Mouse (Mus musculus) heart, embryonic 14.5 days (tissue): ENCODE results near the gene Faim. TPM values are rescaled to one million over a fixed set of nuclear protein-coding genes. Genes with fewer than 3 reads are reported as not detected.

Source experiments
- ATAC-seq: fragments of 200-750 bp; cut with Nextera tagmentation; 2 replicates; pipeline ENCODE4 v1.8.0; 2017; ENCODE audit warnings: low read depth, moderate TSS enrichment; ENCODE audit not compliant: insufficient number of reproducible peaks, insufficient read depth, low FRiP score
- H3K27ac ChIP-seq, 2 experiments: fragments of 200-500 bp in 1 of 2; fragments of 300-500 bp in 1 of 2; sonication (generic) in 1 of 2; replicated peaks in 1 of 2; 2 replicates each; pipeline ENCODE4 v1.5.1; 2012 to 2014; ENCODE audit warnings: low read depth in 2 of 2, low read length in 2 of 2, control low read depth in 1 of 2, mild to moderate bottlenecking in 1 of 2, mixed read lengths in 1 of 2; ENCODE audit not compliant: control insufficient read depth in 1 of 2, insufficient read depth in 1 of 2
- H3K27me3 ChIP-seq: fragments of 300-500 bp; sonication (generic); 2 replicates; pipeline ENCODE4 v1.6.1; 2014; ENCODE audit warnings: mild to moderate bottlenecking, low read length, control low read depth; ENCODE audit not compliant: control insufficient read depth, insufficient read depth
- H3K36me3 ChIP-seq: fragments of 300-500 bp; sonication (generic); 2 replicates; pipeline ENCODE4 v1.6.1; 2014; ENCODE audit warnings: mild to moderate bottlenecking, control low read depth, low read length, mixed read lengths; ENCODE audit not compliant: control insufficient read depth, insufficient read depth
- H3K4me1 ChIP-seq, 2 experiments: fragments of 200-500 bp in 1 of 2; fragments of 300-500 bp in 1 of 2; sonication (generic) in 1 of 2; 2 replicates each; pipeline ENCODE4 v1.6.1; 2012 to 2014; ENCODE audit warnings: low read length in 2 of 2, control low read depth in 1 of 2, mixed read lengths in 1 of 2; ENCODE audit not compliant: control insufficient read depth in 2 of 2, insufficient read depth in 2 of 2
- H3K4me2 ChIP-seq: fragments of 300-500 bp; sonication (generic); 2 replicates; pipeline ENCODE4 v1.6.1; 2014; ENCODE audit warnings: mild to moderate bottlenecking, low read length
- H3K4me3 ChIP-seq, 2 experiments: fragments of 200-500 bp in 1 of 2; fragments of 300-500 bp in 1 of 2; sonication (generic) in 1 of 2; 2 replicates each; pipeline ENCODE4 v1.5.1; 2012 to 2014; ENCODE audit warnings: low read length in 2 of 2, mild to moderate bottlenecking in 2 of 2, control low read depth in 1 of 2, low read depth in 1 of 2, moderate library complexity in 1 of 2; ENCODE audit not compliant: control insufficient read depth in 1 of 2, insufficient read depth in 1 of 2
- H3K9ac ChIP-seq: fragments of 300-500 bp; sonication (generic); 2 replicates; pipeline ENCODE4 v1.6.1; 2014; ENCODE audit warnings: mild to moderate bottlenecking, low read length
- H3K9me3 ChIP-seq: fragments of 300-500 bp; sonication (generic); 2 replicates; pipeline ENCODE4 v1.6.1; 2016; ENCODE audit warnings: low read length, control low read depth; ENCODE audit not compliant: control insufficient read depth
- WGBS: fragments of 180-500 bp; shearing (Covaris S2); extraction: QIAGEN DNeasy Blood & Tissue Kit; methylation state at CpG from one replicate; pipeline ENCODE4 v1.1.7; 2014; 5-methylcytosine and 5-hydroxymethylcytosine counted together
- polyA plus RNA-seq: library from polyadenylated mRNA; unstranded; fragments of >200 nt; fragmentation: Nextera tagmentation; extraction: Ambion mirVana; gene quantifications from 2 replicates; pipeline ENCODE4 v1.2.1, GENCODE M21; 2014

The Faim gene
- polyA plus RNA-seq, 1 experiment from 2014 or later: 32.3 TPM

- H3K9me3 ChIP-seq: no peaks in the 10 kb centered on the region
- H3K4me3 ChIP-seq: peak overlapping the region; percentile 26 to 48
- H3K27me3 ChIP-seq: peaks cover 92% of the 10 kb centered on the region
- peaks cover 3 to 26% of the 10 kb centered on the region in 2 experiments; a peak in 2 of 4 replicates for H3K4me1 ChIP-seq
- no peaks in the 10 kb centered on the region for H3K36me3 ChIP-seq
- H3K4me2 ChIP-seq: peak overlapping the region; percentile 82
- ATAC-seq: 0 out of 2 replicates have a peak, but pooled peaks have one; percentile 11
- H3K9ac ChIP-seq: peak overlapping the region; percentile 22; the same call in 1 of the 2 replicates
- no peak overlapping the region for H3K27ac ChIP-seq
- WGBS: under 1% methylated on average over 58 of the region's 60 CpGs
These were observed 30.4 kb upstream of the Faim start for GRCm38 (mm10) chr9:98955716-98956224.

- peaks cover 3 to 26% of the 10 kb centered on the region in 2 experiments; a peak in 2 of 4 replicates for H3K4me1 ChIP-seq
- H3K4me3 ChIP-seq: peak overlapping the region; percentile 26 to 48
- H3K4me2 ChIP-seq: peak overlapping the region; percentile 82
- peak overlapping the region; percentile 54 for H3K9ac ChIP-seq
- H3K9me3 ChIP-seq: no peaks in the 10 kb centered on the region
- 1% methylated on average over 68 of the region's 80 CpGs for WGBS
- no peak overlapping the region for H3K27ac ChIP-seq
- peaks cover 92% of the 10 kb centered on the region for H3K27me3 ChIP-seq
- no peak for ATAC-seq
- H3K36me3 ChIP-seq: no peaks in the 10 kb centered on the region
These were observed 29.4 kb upstream of the Faim start for GRCm38 (mm10) chr9:98956591-98957381.

GRCm38 (mm10) chr9:98957751-98958351 lies 28.3 kb upstream of the Faim start:
- no peak overlapping the region for H3K4me3 ChIP-seq
- H3K4me1 ChIP-seq: peaks cover 3 to 26% of the 10 kb centered on the region in 2 experiments; a peak in 2 of 4 replicates
- ATAC-seq: no peak
- 2% methylated on average over 23 of the region's 23 CpGs for WGBS
- H3K36me3 ChIP-seq: no peaks in the 10 kb centered on the region
- no peak overlapping the region for H3K4me2 ChIP-seq
- H3K27me3 ChIP-seq: peaks cover 92% of the 10 kb centered on the region
- H3K9ac ChIP-seq: no peak overlapping the region
- no peaks in the 10 kb centered on the region for H3K9me3 ChIP-seq
- no peak overlapping the region for H3K27ac ChIP-seq

GRCm38 (mm10) chr9:98958628-98959027 lies 27.5 kb upstream of the Faim start:
- no peak overlapping the region for H3K27ac ChIP-seq
- H3K36me3 ChIP-seq: no peaks in the 10 kb centered on the region
- no peak for ATAC-seq
- no peaks in the 10 kb centered on the region for H3K9me3 ChIP-seq
- H3K27me3 ChIP-seq: peaks cover 92% of the 10 kb centered on the region
- H3K4me2 ChIP-seq: no peak overlapping the region
- peaks cover 3 to 26% of the 10 kb centered on the region in 2 experiments; a peak in 2 of 4 replicates for H3K4me1 ChIP-seq
- H3K4me3 ChIP-seq: no peak overlapping the region
- H3K9ac ChIP-seq: no peak overlapping the region
- WGBS: 7% methylated on average over 6 of the region's 6 CpGs

- Histone ChIP-seq H3K27ac (no peak overlapping the region), H3K27me3 (peaks cover 91% of the 10 kb centered on the region), H3K36me3 (no peaks in the 10 kb centered on the region), H3K4me3 (no peak overlapping the region), H3K4me1 (peaks cover 3 to 24% of the 10 kb centered on the region in 2 experiments; a peak in 2 of 4 replicates), H3K9me3 (no peaks in the 10 kb centered on the region), H3K4me2 (no peak overlapping the region), H3K9ac (no peak overlapping the region)
- WGBS: 36% methylated on average over 3 of the region's 3 CpGs
- ATAC-seq: no peak
These were observed 26.3 kb upstream of the Faim start for GRCm38 (mm10) chr9:98959851-98960250.

- no peak overlapping the region for H3K4me3 ChIP-seq
- no peaks in the 10 kb centered on the region for H3K36me3 ChIP-seq
- 21% methylated on average over 5 of the region's 5 CpGs for WGBS
- H3K27me3 ChIP-seq: peaks cover 91% of the 10 kb centered on the region
- no peak for ATAC-seq
- H3K9me3 ChIP-seq: no peaks in the 10 kb centered on the region
- H3K9ac ChIP-seq: no peak overlapping the region
- peaks cover 3 to 21% of the 10 kb centered on the region in 2 experiments; a peak in 2 of 4 replicates for H3K4me1 ChIP-seq
- no peak overlapping the region for H3K4me2 ChIP-seq
- no peak overlapping the region for H3K27ac ChIP-seq
These were observed 25.8 kb upstream of the Faim start for GRCm38 (mm10) chr9:98960348-98960747.

- Histone ChIP-seq H3K27me3 (peaks cover 88% of the 10 kb centered on the region), H3K9me3 (no peaks in the 10 kb centered on the region), H3K36me3 (no peaks in the 10 kb centered on the region), H3K9ac (no peak overlapping the region), H3K27ac (no peak overlapping the region), H3K4me3 (no peak overlapping the region), H3K4me2 (no peak overlapping the region), H3K4me1 (peaks cover 0 to 7% of the 10 kb centered on the region in 2 experiments; a peak in 2 of 4 replicates)
- no peak for ATAC-seq
- WGBS: 16% methylated on average over 22 of the region's 22 CpGs
These were observed 24.3 kb upstream of the Faim start for GRCm38 (mm10) chr9:98961591-98962477.
